Mouse (Mus musculus): ENCODE measurements around the gene Clstn3. TPM values are rescaled to one million over a fixed set of nuclear protein-coding genes. Genes with fewer than 3 reads are reported as not detected.
"Not testable (repeated sequence)": the region's sequence is repeated elsewhere in the genome, so short reads cannot be mapped to it uniquely, and the experiment has no call there.

Clstn3 gene
- 4.6 and 5.3 TPM in 2 replicates for polyA plus RNA-seq (2011; ENCODE audit: insufficient read depth, insufficient read length, low replicate concordance, missing spikeins)

DNA sequence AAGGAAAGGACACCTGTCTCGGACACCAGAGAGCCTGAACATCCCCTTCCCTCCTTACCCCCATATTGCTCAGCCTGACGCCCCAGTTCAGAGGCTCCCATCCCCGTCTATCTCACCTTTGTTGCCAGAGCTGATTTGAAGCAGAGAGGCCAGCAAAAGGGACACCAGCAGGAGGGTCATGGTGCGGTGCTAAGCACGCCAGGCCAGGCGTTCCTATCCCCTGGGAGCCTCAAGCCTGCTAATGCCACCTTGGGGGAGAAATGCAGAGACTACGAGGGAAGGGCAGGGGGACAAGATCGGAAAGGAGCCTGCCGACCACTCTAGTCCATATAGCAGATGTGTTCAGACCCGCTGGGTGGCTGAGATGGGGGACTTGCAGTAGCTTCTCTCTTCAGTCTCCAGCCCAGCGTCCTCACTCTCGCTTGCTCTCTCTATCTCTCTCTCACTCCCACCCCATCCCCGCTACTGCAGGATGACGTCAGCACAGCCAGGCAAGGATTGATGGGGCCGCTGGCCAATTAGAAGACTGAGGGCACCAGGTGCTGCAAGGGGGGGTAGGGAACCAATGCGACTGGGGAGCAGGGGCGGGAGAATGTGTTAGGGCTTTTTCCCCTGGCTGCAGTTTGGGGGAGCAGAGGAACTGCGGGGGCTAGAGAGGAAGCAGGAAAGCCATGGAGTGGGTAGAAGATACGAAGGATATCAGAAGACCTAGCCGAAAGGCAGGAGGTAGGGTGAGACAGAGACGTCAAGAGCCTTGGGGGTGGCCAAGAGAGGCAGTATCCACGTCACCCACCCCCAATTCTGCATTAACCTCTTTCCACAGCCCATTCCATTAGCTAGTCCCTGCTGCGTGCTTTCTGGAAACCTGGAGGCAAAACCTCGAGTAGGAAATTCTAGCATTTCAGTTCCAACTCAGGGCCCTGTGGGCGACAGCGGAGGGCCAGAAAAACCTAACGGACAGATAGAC lies at the start of gene Clstn3:
Gene Clstn3, minus strand, starts transcription at position 490 of the 967 bp plus-strand sequence.
- TF ChIP-seq POLR2A (IDR thresholded peaks at IDR 0.05; ENCODE audit: borderline replicate concordance, control insufficient read depth, low read depth, low read length) (no peak), CTCF (IDR thresholded peaks at IDR 0.05; ENCODE audit: control insufficient read depth, insufficient read depth, low read length) (no peak)
- Histone ChIP-seq H3K4me1 (ENCODE audit: control insufficient read depth, insufficient read depth, low read length) (no peaks in the 10 kb centered on the region; the same call in 1 of the 2 replicates), H3K27ac (ENCODE audit: control insufficient read depth, insufficient read depth, low read depth, low read length, poor library complexity) (peak within 1 kb of the TSS; percentile 10; the same call in 1 of the 2 replicates), H3K4me3 (replicated peaks; ENCODE audit: control insufficient read depth, low read depth, low read length) (peak within 1 kb of the TSS; percentile 18)
- 10% methylated on average over 27 of the region's 27 CpGs for whole genome bisulfite sequencing

DNA sequence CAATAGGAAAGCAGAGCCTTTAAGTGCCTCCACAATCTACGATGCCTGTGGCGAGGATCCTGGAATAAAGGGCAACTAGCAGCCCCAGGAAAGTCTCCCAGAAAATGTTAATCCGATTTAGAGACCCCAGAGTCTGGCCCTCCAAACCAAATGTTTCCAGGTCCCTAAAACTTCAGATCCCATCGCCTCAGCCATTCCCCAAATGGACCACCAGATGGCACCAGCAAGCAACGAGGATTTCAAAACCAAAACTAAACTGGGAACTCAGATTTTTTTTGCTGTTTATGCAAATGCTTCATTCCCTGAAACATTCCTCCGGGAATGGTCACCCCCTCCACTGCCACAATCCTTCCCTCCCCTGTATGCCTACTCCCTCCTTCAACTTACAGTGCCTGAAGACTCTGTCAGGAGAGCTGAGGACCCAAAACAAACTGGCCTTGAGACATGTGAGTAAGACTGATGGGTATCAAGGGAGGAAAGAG lies 47.8 kb upstream of the Clstn3 start, which contains the start of gene C1ra:
Gene C1ra, plus strand, starts transcription at position 51 of the 482 bp plus-strand sequence.
- Histone ChIP-seq H3K4me1 (ENCODE audit: control insufficient read depth, insufficient read depth, low read length) (no peaks in the 10 kb centered on the region; the same call in 1 of the 2 replicates), H3K27ac (ENCODE audit: control insufficient read depth, insufficient read depth, low read depth, low read length, poor library complexity) (no peak within 1 kb of the TSS), H3K4me3 (replicated peaks; ENCODE audit: control insufficient read depth, low read depth, low read length) (peak within 1 kb of the TSS; percentile 45)
- WGBS = 3% methylated on average over 6 of the region's 6 CpGs
- TF ChIP-seq CTCF (IDR thresholded peaks at IDR 0.05; ENCODE audit: control insufficient read depth, insufficient read depth, low read length) = peak; percentile 56
- no peak for TF ChIP-seq POLR2A (IDR thresholded peaks at IDR 0.05; ENCODE audit: borderline replicate concordance, control insufficient read depth, low read depth, low read length)

GRCm38 (mm10) chr6:124511936-124512335 lies 47.3 kb upstream of the Clstn3 start:
- TF ChIP-seq CTCF (IDR thresholded peaks at IDR 0.05; ENCODE audit: control insufficient read depth, insufficient read depth, low read length) (no peak), POLR2A (IDR thresholded peaks at IDR 0.05; ENCODE audit: borderline replicate concordance, control insufficient read depth, low read depth, low read length) (no peak)
- 55% methylated on average over 6 of the region's 6 CpGs for WGBS
- peaks cover under 1% of the 10 kb centered on the region; the same call in 1 of the 2 replicates for H3K4me1 ChIP-seq (ENCODE audit: control insufficient read depth, insufficient read depth, low read length)
- H3K27ac ChIP-seq (ENCODE audit: control insufficient read depth, insufficient read depth, low read depth, low read length, poor library complexity) = no peak overlapping the region
- no peak overlapping the region for H3K4me3 ChIP-seq (replicated peaks; ENCODE audit: control insufficient read depth, low read depth, low read length)

DNA sequence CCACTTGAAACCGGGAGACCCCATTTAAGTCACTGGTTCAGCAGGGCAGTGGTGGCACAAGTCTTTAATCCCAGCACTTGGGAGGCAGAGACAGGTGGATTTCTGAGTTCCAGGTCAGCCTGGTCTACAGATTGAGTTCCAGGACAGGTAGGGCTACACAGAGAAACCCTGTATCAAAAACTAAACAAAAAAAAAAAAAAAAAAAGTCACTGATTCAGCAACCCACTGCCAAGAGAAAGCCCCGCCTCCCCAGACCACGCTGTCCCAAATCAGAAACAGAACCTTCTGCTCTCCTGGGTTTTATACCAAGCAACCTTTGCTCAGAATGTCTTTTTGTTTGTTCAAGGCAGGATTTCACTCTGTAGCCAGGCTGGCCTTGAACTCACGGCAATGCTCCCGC lies 44.6 kb upstream of the Clstn3 start:
- H3K4me1 ChIP-seq (ENCODE audit: control insufficient read depth, insufficient read depth, low read length); H3K4me3 ChIP-seq (replicated peaks; ENCODE audit: control insufficient read depth, low read depth, low read length); H3K27ac ChIP-seq (ENCODE audit: control insufficient read depth, insufficient read depth, low read depth, low read length, poor library complexity): not testable (repeated sequence)
- WGBS = 80% methylated on average over 5 of the region's 5 CpGs

DNA sequence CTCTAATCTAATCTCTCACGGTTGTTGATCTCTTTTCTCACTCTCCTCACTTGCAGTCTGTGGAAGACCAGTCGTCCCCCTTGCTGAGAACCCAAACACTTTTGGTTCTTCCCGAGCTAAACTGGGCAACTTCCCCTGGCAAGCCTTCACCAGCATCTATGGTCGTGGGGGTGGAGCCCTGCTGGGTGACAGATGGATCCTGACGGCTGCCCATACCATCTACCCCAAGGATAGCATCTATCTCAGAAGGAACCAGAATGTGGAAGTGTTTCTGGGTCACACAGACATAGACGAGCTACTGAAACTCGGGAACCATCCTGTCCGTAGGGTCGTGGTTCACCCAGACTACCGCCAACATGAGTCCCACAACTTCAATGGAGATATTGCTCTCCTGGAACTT lies 43.7 kb upstream of the Clstn3 start:
- no peak for TF ChIP-seq CTCF (IDR thresholded peaks at IDR 0.05; ENCODE audit: control insufficient read depth, insufficient read depth, low read length)
- TF ChIP-seq POLR2A (IDR thresholded peaks at IDR 0.05; ENCODE audit: borderline replicate concordance, control insufficient read depth, low read depth, low read length) = no peak
- Histone ChIP-seq H3K27ac (ENCODE audit: control insufficient read depth, insufficient read depth, low read depth, low read length, poor library complexity) (no peak overlapping the region; the same call in 1 of the 2 replicates), H3K4me1 (ENCODE audit: control insufficient read depth, insufficient read depth, low read length) (peaks cover 6% of the 10 kb centered on the region; the same call in 1 of the 2 replicates), H3K4me3 (replicated peaks; ENCODE audit: control insufficient read depth, low read depth, low read length) (no peak overlapping the region)
- 47% methylated on average over 10 of the region's 10 CpGs for WGBS

DNA sequence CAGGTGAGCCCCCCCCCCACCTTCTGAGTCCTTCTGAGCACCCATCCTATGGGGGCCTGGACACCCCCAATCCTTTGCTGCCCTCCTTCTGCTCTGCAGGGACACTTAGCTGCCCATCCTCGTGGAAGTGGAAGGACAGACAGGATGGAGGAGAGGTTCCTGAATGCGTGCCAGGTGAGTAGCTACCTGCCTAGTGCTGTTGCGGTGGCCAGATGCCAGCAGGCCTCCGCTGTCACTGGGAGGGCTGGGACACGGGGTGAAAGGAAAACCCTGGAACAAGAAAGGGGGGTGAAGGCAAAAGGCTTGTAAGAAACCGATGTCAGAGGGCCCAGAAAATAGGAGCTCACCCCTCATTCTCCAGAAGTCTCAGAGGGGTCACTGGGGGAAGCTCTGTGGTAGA lies 42.4 kb upstream of the Clstn3 start:
- H3K27ac ChIP-seq (ENCODE audit: control insufficient read depth, insufficient read depth, low read depth, low read length, poor library complexity) = no peak overlapping the region
- TF ChIP-seq CTCF (IDR thresholded peaks at IDR 0.05; ENCODE audit: control insufficient read depth, insufficient read depth, low read length) = no peak
- TF ChIP-seq POLR2A (IDR thresholded peaks at IDR 0.05; ENCODE audit: borderline replicate concordance, control insufficient read depth, low read depth, low read length) = no peak
- peaks cover 6% of the 10 kb centered on the region; the same call in 1 of the 2 replicates for H3K4me1 ChIP-seq (ENCODE audit: control insufficient read depth, insufficient read depth, low read length)
- WGBS = 76% methylated on average over 6 of the region's 6 CpGs
- no peak overlapping the region for H3K4me3 ChIP-seq (replicated peaks; ENCODE audit: control insufficient read depth, low read depth, low read length)

DNA sequence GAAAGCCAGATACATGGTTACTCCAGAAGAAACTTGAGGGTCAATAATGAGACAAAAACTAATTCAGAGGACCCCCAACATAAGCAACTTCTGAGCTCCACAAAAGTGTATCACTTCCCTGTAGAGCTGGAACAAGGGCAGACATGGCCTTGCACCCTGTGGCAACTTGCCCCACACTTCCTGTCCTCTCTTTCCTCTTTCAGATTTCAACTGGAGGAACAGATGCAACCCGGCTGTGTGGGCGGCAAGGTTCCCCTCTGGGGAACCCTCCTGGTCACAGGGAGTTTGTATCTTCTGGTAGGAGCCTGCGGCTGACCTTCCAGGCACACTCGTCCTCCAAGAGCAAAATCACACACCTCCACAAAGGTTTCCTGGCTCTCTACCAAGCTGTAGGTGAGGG lies 40.4 kb upstream of the Clstn3 start:
- 6% methylated on average over 4 of the region's 4 CpGs for WGBS
- Histone ChIP-seq H3K4me3 (replicated peaks; ENCODE audit: control insufficient read depth, low read depth, low read length) (peak overlapping the region; percentile 44), H3K27ac (ENCODE audit: control insufficient read depth, insufficient read depth, low read depth, low read length, poor library complexity) (peak overlapping the region; percentile 95), H3K4me1 (ENCODE audit: control insufficient read depth, insufficient read depth, low read length) (peaks cover 6% of the 10 kb centered on the region; the same call in 1 of the 2 replicates)
- TF ChIP-seq CTCF (IDR thresholded peaks at IDR 0.05; ENCODE audit: control insufficient read depth, insufficient read depth, low read length) = no peak
- TF ChIP-seq POLR2A (IDR thresholded peaks at IDR 0.05; ENCODE audit: borderline replicate concordance, control insufficient read depth, low read depth, low read length) = no peak

GRCm38 (mm10) chr6:124502021-124502420 lies 37.4 kb upstream of the Clstn3 start:
- WGBS = 60% methylated on average over 5 of the region's 5 CpGs
- no peak overlapping the region for H3K4me3 ChIP-seq (replicated peaks; ENCODE audit: control insufficient read depth, low read depth, low read length)
- TF ChIP-seq POLR2A (IDR thresholded peaks at IDR 0.05; ENCODE audit: borderline replicate concordance, control insufficient read depth, low read depth, low read length) (no peak), CTCF (IDR thresholded peaks at IDR 0.05; ENCODE audit: control insufficient read depth, insufficient read depth, low read length) (no peak)
- no peak overlapping the region for H3K27ac ChIP-seq (ENCODE audit: control insufficient read depth, insufficient read depth, low read depth, low read length, poor library complexity)
- peaks cover 6% of the 10 kb centered on the region; the same call in 1 of the 2 replicates for H3K4me1 ChIP-seq (ENCODE audit: control insufficient read depth, insufficient read depth, low read length)

Data from bone marrow, adult 2 months (tissue).